Mouse (Mus musculus) thymus, adult 2 months (tissue): ENCODE results near the gene Auts2. TPM values are rescaled to one million over a fixed set of nuclear protein-coding genes. Genes with fewer than 3 reads are reported as not detected.

Source experiments
- DNase-seq: peaks from one replicate; pipeline ENCODE4 v3.0.0; 2021
- H3K27ac ChIP-seq: fragments of 200-500 bp; 2 replicates; pipeline ENCODE4 v1.5.1; 2012; ENCODE audit warnings: low read length, control low read depth; ENCODE audit not compliant: control insufficient read depth, insufficient read depth
- H3K27me3 ChIP-seq: fragments of 200-500 bp; 2 replicates; pipeline ENCODE4 v1.6.1; 2012; ENCODE audit warnings: mild to moderate bottlenecking, low read length, moderate library complexity, mixed read lengths; ENCODE audit not compliant: control insufficient read depth, insufficient read depth
- H3K36me3 ChIP-seq: fragments of 200-500 bp; 2 replicates; pipeline ENCODE4 v1.6.1; 2012; ENCODE audit warnings: mild to moderate bottlenecking, low read length, moderate library complexity; ENCODE audit not compliant: control insufficient read depth, insufficient read depth
- H3K4me1 ChIP-seq: fragments of 200-500 bp; replicated peaks from 2 replicates; pipeline ENCODE4 v1.6.1; 2012; ENCODE audit warnings: low read length; ENCODE audit not compliant: control insufficient read depth, insufficient read depth
- H3K4me3 ChIP-seq: fragments of 200-500 bp; 2 replicates; pipeline ENCODE4 v1.5.1; 2012; ENCODE audit warnings: mild to moderate bottlenecking, low read length, control low read depth, moderate library complexity; ENCODE audit not compliant: control insufficient read depth, insufficient read depth
- CTCF ChIP-seq: fragments of 200-500 bp; IDR thresholded peaks from 2 replicates; pipeline ENCODE4 v1.5.1; 2012; ENCODE audit warnings: mild to moderate bottlenecking, control low read depth, low read length, moderate library complexity, borderline replicate concordance; ENCODE audit not compliant: control insufficient read depth, poor library complexity, insufficient read depth; ENCODE audit errors: extremely low read depth
- POLR2A ChIP-seq: fragments of 200-500 bp; IDR thresholded peaks from 2 replicates; pipeline ENCODE4 v1.6.1; 2012; ENCODE audit warnings: mild to moderate bottlenecking, low read length, control low read depth, moderate library complexity; ENCODE audit not compliant: control insufficient read depth, poor library complexity, insufficient read depth; ENCODE audit errors: extremely low read depth
- WGBS: fragments of 180-500 bp; shearing (Covaris S2); methylation state at CpG from one replicate; pipeline ENCODE4 v1.1.7; 2018; 5-methylcytosine and 5-hydroxymethylcytosine counted together
- polyA plus RNA-seq: library from polyadenylated mRNA; depleted of rRNA; stranded (reverse); fragments of >200 nt; gene quantifications from 2 replicates; pipeline ENCODE4 v1.2.3, GENCODE M21; 2012

The Auts2 gene
- polyA plus RNA-seq, 1 experiment: 4.9 TPM

DNA sequence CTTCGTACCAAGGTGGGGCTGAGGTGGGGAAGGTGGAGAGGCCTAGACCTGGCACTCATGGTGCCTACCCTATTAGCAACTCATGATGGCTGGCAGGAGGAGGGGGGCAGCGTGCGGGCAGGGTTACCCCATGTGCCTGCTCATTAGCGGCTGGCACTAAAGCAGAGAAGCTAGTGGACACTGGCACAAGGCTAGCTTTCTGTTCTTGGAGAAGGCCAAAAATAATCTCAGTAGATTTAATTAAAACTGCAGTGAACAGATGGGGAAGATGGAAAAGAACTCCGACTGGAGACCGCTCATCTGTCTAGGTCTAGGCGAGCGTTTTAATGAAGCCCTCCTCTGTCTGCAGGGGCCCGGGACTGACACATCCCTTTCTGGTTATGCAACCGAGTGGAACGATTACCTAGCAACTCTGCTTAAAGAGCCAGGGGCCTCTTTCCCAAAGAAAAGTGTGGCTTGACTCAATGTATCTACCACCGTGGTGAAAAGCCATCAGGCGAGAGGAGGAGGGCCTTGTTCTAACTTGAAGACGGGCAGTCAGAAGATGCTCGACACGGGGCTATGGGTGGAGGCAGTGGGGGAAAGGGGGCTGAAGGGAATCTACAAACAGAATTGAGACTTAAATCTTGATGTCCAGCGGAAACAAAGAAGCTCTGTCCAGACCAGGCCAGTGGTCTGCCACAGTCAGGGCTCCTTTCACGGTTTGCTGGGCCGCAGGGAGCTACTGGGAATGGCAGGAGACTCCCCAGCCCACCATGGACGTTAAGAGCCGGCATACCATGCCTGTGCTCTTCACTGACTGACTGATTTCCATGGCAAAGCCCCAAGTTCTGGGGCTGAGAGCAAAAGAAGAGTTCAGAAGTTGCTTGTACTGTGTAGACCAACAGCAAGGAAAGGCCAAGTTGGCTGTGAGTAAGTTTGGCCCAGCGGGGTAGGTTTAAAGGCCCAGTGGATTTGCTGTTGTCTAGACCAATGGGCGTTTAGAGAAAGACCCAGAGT, 899.7 kb downstream of the Auts2 start:
- no peak overlapping the region for H3K27ac ChIP-seq
- H3K36me3 ChIP-seq: no peaks in the 10 kb centered on the region
- no peak for DNase-seq
- no peaks in the 10 kb centered on the region for H3K27me3 ChIP-seq
- no peak overlapping the region for H3K4me3 ChIP-seq
- TF ChIP-seq POLR2A (no peak), CTCF (no peak)
- WGBS: 92% methylated on average over 23 of the region's 23 CpGs
- H3K4me1 ChIP-seq: no peaks in the 10 kb centered on the region

GRCm38 (mm10) chr5:131642752-131643151, 900.4 kb downstream of the Auts2 start:
- Histone ChIP-seq H3K4me3 (no peak overlapping the region), H3K27ac (no peak overlapping the region), H3K4me1 (no peaks in the 10 kb centered on the region), H3K36me3 (no peaks in the 10 kb centered on the region), H3K27me3 (no peaks in the 10 kb centered on the region)
- WGBS: 91% methylated on average over 2 of the region's 2 CpGs
- TF ChIP-seq CTCF (no peak), POLR2A (no peak)
- DNase-seq: no peak

DNA sequence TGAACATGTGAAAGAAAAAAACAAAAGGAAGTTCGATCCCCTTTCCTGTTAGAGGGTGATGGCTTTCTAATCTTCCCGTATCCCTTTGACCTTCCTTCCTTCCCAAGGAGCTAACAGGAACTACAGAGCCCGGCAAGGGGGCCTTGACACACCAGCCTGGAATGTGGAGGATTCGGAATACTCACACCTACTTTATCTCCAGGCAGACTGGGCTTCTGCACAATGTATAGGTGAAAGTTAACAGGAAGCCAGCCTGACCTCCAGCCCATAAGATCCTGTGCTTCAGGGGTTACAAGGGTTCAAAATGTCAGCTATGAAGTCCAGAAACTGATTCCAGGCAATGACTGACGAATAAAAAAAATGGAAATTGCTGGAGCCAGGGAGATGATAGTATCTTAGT, 906.7 kb downstream of the Auts2 start:
- no peaks in the 10 kb centered on the region for H3K4me1 ChIP-seq
- TF ChIP-seq POLR2A: no peak
- TF ChIP-seq CTCF: no peak
- 72% methylated on average over 5 of the region's 5 CpGs for WGBS
- no peak overlapping the region for H3K27ac ChIP-seq
- H3K27me3 ChIP-seq: no peaks in the 10 kb centered on the region
- H3K4me3 ChIP-seq: no peak overlapping the region
- H3K36me3 ChIP-seq: no peaks in the 10 kb centered on the region
- DNase-seq: no peak

GRCm38 (mm10) chr5:131634731-131635130, 908.4 kb downstream of the Auts2 start:
- H3K4me3 ChIP-seq: no peak overlapping the region
- H3K27me3 ChIP-seq: no peaks in the 10 kb centered on the region
- no peaks in the 10 kb centered on the region for H3K36me3 ChIP-seq
- 95% methylated on average over 7 of the region's 7 CpGs for WGBS
- no peak for TF ChIP-seq CTCF
- TF ChIP-seq POLR2A: no peak
- no peak overlapping the region for H3K27ac ChIP-seq
- no peak for DNase-seq
- H3K4me1 ChIP-seq: no peaks in the 10 kb centered on the region

- Histone ChIP-seq H3K27me3 (no peaks in the 10 kb centered on the region), H3K36me3 (no peaks in the 10 kb centered on the region), H3K27ac (no peak overlapping the region), H3K4me1 (no peaks in the 10 kb centered on the region), H3K4me3 (no peak overlapping the region)
- no peak for DNase-seq
- 89% methylated on average over 4 of the region's 4 CpGs for WGBS
- no peak for TF ChIP-seq CTCF
- TF ChIP-seq POLR2A: no peak
These were observed 911.2 kb downstream of the Auts2 start for GRCm38 (mm10) chr5:131631998-131632379.

DNA sequence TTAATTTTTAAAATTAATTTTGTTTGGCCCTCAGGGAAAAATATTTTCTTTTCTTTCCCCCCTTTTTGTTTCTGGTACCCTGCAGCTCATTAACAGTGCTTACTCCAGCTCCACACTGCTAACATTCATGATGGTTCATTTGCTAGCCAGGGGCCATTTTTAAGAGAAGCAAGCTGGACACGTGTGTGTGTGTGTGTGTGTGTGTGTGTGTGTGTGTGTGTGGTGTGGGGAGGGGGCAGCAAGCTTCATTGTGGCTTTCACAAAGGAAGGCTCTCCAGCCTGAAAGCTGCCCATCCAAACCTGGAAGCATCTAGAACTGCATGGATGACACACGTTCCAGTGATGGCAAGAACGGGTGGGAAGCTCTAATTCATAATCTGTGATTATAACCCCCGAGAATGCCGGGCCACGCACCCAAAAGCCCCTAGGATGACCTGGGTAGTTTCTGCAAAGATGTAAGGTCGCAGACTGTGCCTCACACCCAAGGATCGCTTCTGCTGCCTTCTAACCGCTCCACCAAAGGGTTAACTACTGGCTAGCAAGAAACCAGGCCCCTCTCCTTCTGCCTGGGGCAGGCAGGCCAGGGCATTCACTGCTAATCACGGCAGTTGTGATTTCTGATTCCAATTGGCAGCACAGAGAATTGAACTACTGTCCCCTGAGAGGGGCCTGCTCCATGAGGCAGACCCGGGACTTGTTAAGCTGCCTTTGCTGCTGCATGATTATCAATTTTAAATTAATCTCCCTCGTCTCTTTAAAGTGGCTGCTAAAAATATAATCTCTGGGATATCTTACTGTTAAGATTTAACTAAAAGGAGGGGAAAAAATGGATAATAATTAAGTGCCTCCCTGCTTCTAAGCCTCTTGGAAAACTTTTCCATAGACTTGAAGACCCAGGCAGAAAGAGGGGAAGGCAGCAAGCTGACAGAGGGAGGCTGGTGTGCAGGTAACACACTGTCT, 911.8 kb downstream of the Auts2 start:
- no peak for DNase-seq
- Histone ChIP-seq H3K4me1 (no peaks in the 10 kb centered on the region), H3K4me3 (no peak overlapping the region), H3K36me3 (no peaks in the 10 kb centered on the region), H3K27me3 (no peaks in the 10 kb centered on the region), H3K27ac (no peak overlapping the region)
- 83% methylated on average over 12 of the region's 12 CpGs for WGBS
- TF ChIP-seq CTCF (no peak), POLR2A (no peak)
